Mouse (Mus musculus) liver, adult 2 months (tissue): ENCODE results near the gene Lypla2.

ENCODE experiments used
- CTCF ChIP-seq: fragments of 200-500 bp; IDR thresholded peaks from 2 replicates; pipeline ENCODE4 v1.5.1; 2011; ENCODE audit warnings: low read depth, low read length, control low read depth
- POLR2A ChIP-seq: fragments of 200-500 bp; IDR thresholded peaks from 2 replicates; pipeline ENCODE4 v1.6.1; 2011; ENCODE audit warnings: low read length, control low read depth; ENCODE audit not compliant: insufficient read depth; ENCODE audit errors: extremely low read depth

DNA sequence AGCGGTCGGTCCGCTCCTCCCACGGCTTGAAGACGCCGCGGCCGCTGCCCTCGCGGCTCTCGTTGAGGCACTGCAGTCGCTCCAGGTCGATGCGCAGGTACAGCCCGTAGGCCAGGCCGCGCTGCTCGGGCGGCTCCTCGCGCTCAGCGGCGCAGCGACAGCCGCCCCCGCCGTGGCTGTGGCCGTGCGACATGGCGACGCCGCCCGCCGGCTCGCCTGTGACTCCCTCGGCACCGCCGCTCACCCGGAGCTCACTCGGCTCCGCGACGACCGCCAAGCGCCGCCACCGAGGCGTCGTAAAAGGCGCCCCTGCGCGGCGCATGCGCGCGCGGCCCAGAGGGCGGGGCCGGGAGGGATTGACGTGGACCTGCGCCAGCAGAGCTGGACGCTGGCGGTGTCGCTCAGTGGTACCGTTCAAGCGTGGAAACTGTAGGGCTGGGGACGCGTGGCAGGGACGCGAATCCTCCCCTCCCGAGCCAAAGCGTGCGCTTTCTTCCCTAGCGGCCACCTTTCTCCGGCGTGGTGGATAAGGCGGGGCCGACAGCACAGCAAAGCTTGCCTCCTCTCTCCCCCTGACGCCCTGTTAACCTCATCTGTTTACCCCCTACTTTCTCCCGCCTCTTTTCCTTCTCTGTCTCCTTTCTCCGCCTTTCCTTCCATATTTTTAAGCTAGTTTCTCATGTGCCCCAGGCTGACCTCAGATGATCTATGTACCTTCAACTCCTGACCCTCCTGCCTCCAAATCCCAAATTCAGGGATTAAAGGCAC is 14.7 kb upstream of the Lypla2 start, which contains the start of gene Pithd1:
- TF ChIP-seq CTCF, result peak; percentile 47; the same call in 1 of the 2 replicates
- TF ChIP-seq POLR2A, result peak; percentile 85
